Mouse (Mus musculus): ENCODE measurements around the gene Pgk2.
"Not testable (repeated sequence)": the region's sequence is repeated elsewhere in the genome, so short reads cannot be mapped to it uniquely, and the experiment has no call there.

Gene Pgk2

DNA sequence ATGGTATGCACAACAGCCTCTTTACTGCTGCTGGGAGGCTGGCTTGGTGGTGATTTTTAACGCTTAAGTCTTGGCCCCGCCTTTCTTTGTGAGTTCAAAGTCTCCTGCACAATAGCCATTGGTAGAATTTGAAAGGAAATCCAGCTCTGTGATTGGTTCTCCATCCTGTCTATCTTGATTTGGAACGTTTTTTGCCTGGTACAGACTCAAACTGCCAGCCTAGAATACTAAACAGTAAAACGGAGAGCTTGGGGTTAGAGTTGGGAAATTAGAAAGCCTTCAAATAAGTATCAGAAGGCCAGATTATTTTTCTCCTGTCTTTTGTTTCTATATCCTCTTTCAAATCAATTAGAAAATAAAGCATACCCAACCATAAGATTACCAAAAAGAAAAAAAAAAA is at the start of gene Pgk2:
Pgk2 (minus strand) TSS at position 101 of the 400 bp plus-strand sequence.
- DNase-seq: no peak

DNA sequence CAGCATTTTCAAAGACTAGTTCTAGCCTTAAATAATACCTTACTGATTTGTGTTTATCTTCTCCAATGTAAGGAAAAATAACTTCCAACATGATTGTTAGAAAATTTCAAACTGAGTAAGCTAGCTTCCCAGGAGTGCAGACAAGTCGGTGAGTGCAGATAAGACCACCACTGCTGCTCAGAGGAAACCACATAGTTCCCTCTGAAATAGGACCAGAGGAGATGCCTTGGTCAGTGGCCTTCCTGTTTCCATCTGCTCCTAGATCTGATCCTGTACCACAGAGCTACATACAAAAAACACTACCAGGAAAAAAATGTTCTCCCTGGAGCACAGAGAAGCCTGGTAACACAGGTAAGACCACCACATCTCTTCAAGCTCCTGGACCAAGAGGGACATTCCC is 44.0 kb upstream of the Pgk2 start:
- DNase-seq: no peak

DNA sequence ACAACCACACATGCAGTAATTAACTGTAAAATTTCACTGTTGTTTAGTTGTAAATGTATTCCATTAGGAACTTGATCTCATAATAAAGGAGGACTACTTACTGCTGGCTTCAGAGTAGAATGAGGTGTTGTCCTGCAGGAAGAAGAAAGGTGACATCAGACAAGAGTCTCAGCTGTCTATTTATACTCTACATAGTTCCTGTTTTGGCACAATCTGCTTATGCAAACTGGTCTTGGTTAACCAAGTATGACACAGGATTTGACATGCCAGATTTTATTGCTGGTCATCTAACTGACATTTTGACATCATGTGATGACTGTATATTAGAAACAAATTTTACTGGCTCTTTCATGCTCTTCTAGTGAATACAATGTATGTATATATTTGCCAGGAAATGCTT is 33.7 kb upstream of the Pgk2 start, which contains the start of gene Crisp3:
Crisp3 (minus strand) TSS at position 154 of the 400 bp plus-strand sequence.
- no peak for DNase-seq

DNA sequence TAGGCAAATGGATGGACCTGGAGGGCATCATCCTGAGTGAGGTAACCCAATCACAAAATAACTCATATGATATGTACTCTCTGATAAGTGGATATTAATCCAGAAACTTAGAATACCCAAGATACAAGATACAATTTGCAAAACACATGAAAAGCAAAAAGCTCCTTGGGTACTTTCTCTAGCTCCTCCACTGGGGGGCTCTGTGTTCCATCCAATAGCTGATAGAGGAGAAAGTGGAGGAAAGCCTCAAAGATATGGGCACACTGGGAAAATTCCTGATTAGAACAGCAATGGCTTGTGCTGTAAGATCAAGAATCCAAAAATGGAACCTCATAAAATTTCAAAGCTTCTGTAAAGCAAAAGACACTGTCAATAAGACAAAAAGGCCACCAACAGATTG is 6.6 kb downstream of the Pgk2 start:
- not testable (repeated sequence) for DNase-seq

DNA sequence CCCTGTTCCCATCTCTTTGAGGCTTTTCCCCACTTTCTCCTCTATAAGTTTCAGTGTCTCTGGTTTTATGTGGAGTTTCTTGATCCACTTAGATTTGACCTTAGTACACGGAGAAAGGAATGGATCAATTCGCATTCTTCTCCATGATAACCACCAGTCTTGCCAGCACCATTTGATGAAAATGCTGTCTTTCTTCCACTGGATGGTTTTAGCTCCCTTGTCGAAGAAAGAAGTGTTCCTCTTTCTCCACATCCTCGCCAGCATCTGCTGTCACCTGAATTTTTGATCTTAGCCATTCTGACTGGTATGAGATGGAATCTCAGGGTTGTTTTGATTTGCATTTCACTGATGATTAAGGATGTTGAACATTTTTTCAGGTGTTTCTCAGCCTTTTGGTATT is 18.2 kb downstream of the Pgk2 start:
- not testable (repeated sequence) for DNase-seq

DNA sequence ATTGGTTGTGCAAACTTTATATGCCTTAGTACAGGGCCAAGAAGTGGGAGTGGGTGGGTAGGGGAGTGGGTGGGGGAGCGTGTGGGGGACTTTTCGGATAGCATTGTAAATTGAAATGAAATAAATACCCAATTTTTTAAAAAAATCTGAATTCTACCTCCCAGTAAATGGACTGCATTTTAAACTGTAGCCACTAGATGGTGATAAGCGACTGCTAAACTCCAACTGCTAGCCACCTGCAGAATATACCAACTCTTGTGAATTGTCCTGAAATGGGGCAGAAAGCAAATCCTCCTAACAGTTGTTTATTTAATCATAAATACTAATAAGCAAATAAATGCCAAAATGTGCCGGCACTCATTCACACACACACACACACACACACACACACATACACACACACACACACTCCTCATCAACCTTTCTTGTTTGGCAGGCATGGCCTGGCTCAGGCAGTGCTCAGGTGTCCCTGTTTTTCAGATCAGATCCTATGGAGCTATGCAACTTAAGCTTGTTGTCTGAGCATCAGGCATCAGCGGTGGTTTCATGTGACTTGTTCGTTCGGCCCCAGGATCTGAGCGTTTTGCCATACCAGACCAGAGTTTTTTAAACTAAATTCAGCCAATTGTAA is 50.6 kb downstream of the Pgk2 start:
- DNase-seq: not testable (repeated sequence)

Data from right cerebral cortex, postnatal 4 days (tissue).